Mouse (Mus musculus) c-Kit-positive CD71-positive TER-119-negative erythroid progenitor cells, embryonic 14.5 days (primary cell): ENCODE data around the gene Dmbt1.
"Not testable (repeated sequence)": the region's sequence is repeated elsewhere in the genome, so short reads cannot be mapped to it uniquely, and the experiment has no call there.

Experiments used
- DNase-seq: peaks from one replicate; pipeline ENCODE4 v3.0.0-alpha.2; 2013; ENCODE audit warnings: low read depth

The Dmbt1 gene

GRCm38 (mm10) chr7:131031755-131032154, at the start of gene Dmbt1:
TSS of gene Dmbt1 (plus strand) at chr7:131032053.
- no peak for DNase-seq

GRCm38 (mm10) chr7:130982371-130982770, 49.5 kb upstream of the Dmbt1 start:
- DNase-seq = no peak

- DNase-seq = no peak
These were observed 49.0 kb upstream of the Dmbt1 start for GRCm38 (mm10) chr7:130982881-130983280.

GRCm38 (mm10) chr7:130984294-130984693, 47.6 kb upstream of the Dmbt1 start:
- DNase-seq = no peak

GRCm38 (mm10) chr7:130985193-130985592, 46.7 kb upstream of the Dmbt1 start:
- no peak for DNase-seq

- DNase-seq = no peak
These were observed 46.1 kb upstream of the Dmbt1 start for GRCm38 (mm10) chr7:130985716-130986115.

- DNase-seq = no peak
These were observed 43.7 kb upstream of the Dmbt1 start for GRCm38 (mm10) chr7:130988146-130988545.

GRCm38 (mm10) chr7:130989371-130989770, 42.5 kb upstream of the Dmbt1 start:
- DNase-seq = no peak

- DNase-seq = no peak
These were observed 40.6 kb upstream of the Dmbt1 start for GRCm38 (mm10) chr7:130991174-130991789.

- DNase-seq = no peak
These were observed 37.9 kb upstream of the Dmbt1 start for GRCm38 (mm10) chr7:130993907-130994306.

- no peak for DNase-seq
These were observed 29.7 kb upstream of the Dmbt1 start for GRCm38 (mm10) chr7:131001976-131002726.

- DNase-seq = no peak
These were observed 27.8 kb upstream of the Dmbt1 start for GRCm38 (mm10) chr7:131004071-131004470.

- DNase-seq = no peak
These were observed 24.6 kb upstream of the Dmbt1 start for GRCm38 (mm10) chr7:131007221-131007620.

GRCm38 (mm10) chr7:131009178-131009577, 22.7 kb upstream of the Dmbt1 start:
- no peak for DNase-seq

GRCm38 (mm10) chr7:131011901-131012300, 20.0 kb upstream of the Dmbt1 start:
- DNase-seq = no peak

GRCm38 (mm10) chr7:131019181-131019580, 12.7 kb upstream of the Dmbt1 start:
- no peak for DNase-seq

GRCm38 (mm10) chr7:131024807-131025206, 7.0 kb upstream of the Dmbt1 start:
- no peak for DNase-seq

- DNase-seq = no peak
These were observed 4.3 kb upstream of the Dmbt1 start for GRCm38 (mm10) chr7:131027557-131027956.

GRCm38 (mm10) chr7:131036396-131036795, 4.5 kb downstream of the Dmbt1 start:
- DNase-seq = no peak

- no peak for DNase-seq
These were observed 5.2 kb downstream of the Dmbt1 start for GRCm38 (mm10) chr7:131037083-131037482.

- not testable (repeated sequence) for DNase-seq
These were observed 8.9 kb downstream of the Dmbt1 start for GRCm38 (mm10) chr7:131040760-131041159.

- DNase-seq = no peak
These were observed 10.8 kb downstream of the Dmbt1 start for GRCm38 (mm10) chr7:131042657-131043056.

GRCm38 (mm10) chr7:131045258-131045835, 13.5 kb downstream of the Dmbt1 start:
- DNase-seq = not testable (repeated sequence)
